Mouse (Mus musculus) kidney, embryonic 16.5 days (tissue): ENCODE measurements around the gene Kank4. TPM values are rescaled to one million over a fixed set of nuclear protein-coding genes. Genes with fewer than 3 reads are reported as not detected.
"Not testable (repeated sequence)": the region's sequence is repeated elsewhere in the genome, so short reads cannot be mapped to it uniquely, and the experiment has no call there.

Experiments used
- ATAC-seq: fragments of 200-750 bp; cut with Nextera tagmentation; 2 replicates; pipeline ENCODE4 v1.8.0; 2017; ENCODE audit warnings: moderate TSS enrichment; ENCODE audit not compliant: low FRiP score, low TSS enrichment
- H3K27ac ChIP-seq: fragments of 300-500 bp; sonication (generic); 2 replicates; pipeline ENCODE4 v1.5.1; 2014; ENCODE audit warnings: low read length
- H3K27me3 ChIP-seq: fragments of 300-500 bp; sonication (generic); 2 replicates; pipeline ENCODE4 v1.6.1; 2014; ENCODE audit warnings: low read length, control low read depth, mixed read lengths; ENCODE audit not compliant: insufficient read depth
- H3K36me3 ChIP-seq: fragments of 300-500 bp; sonication (generic); 2 replicates; pipeline ENCODE4 v1.6.1; 2014; ENCODE audit warnings: low read length, control low read depth, mixed read lengths; ENCODE audit not compliant: insufficient read depth
- H3K4me1 ChIP-seq: fragments of 300-500 bp; sonication (generic); 2 replicates; pipeline ENCODE4 v1.6.1; 2014; ENCODE audit warnings: low read length, control low read depth, mixed read lengths; ENCODE audit not compliant: insufficient read depth
- H3K4me2 ChIP-seq: fragments of 300-500 bp; sonication (generic); replicated peaks from 2 replicates; pipeline ENCODE4 v1.6.1; 2014; ENCODE audit warnings: low read depth, low read length
- H3K4me3 ChIP-seq: fragments of 300-500 bp; sonication (generic); 2 replicates; pipeline ENCODE4 v1.5.1; 2014; ENCODE audit warnings: mild to moderate bottlenecking, low read length
- H3K9ac ChIP-seq: fragments of 300-500 bp; sonication (generic); replicated peaks from 2 replicates; pipeline ENCODE4 v1.6.1; 2014; ENCODE audit warnings: low read length
- H3K9me3 ChIP-seq: fragments of 300-500 bp; sonication (generic); 2 replicates; pipeline ENCODE4 v1.6.1; 2016; ENCODE audit warnings: low read length, control low read depth
- WGBS: fragments of 180-500 bp; shearing (Covaris S2); extraction: QIAGEN DNeasy Blood & Tissue Kit; methylation state at CpG from one replicate; pipeline ENCODE4 v1.1.7; 2014; 5-methylcytosine and 5-hydroxymethylcytosine counted together
- polyA plus RNA-seq: library from polyadenylated mRNA; unstranded; fragments of >200 nt; fragmentation: Nextera tagmentation; extraction: Ambion mirVana; gene quantifications from 2 replicates; pipeline ENCODE4 v1.2.1, GENCODE M21; 2015

The Kank4 gene
- polyA plus RNA-seq, 1 experiment from 2014 or later = 2.6 TPM

DNA sequence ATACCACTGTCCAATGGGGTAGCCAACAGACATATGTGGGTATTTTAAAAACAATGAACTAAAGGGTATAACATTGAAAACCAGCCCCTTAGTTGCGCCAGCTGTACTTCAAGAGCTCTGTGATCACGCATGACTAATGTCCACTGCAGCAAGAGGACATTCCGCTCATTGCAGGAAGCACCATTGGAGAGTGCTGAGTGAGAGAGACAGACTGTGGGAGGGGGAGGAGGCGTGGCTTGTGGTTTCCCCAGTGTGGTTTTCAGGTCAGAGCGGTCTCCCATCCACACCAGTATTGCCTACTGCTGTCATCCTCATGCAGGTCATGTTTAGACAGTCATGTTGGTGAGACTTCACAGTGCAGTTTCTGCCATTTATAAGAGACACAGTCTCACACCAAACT is 19.2 kb upstream of the Kank4 start:
- Histone ChIP-seq H3K27ac (no peak overlapping the region), H3K4me3 (no peak overlapping the region), H3K27me3 (no peaks in the 10 kb centered on the region), H3K9ac (no peak overlapping the region), H3K36me3 (no peaks in the 10 kb centered on the region), H3K9me3 (no peaks in the 10 kb centered on the region), H3K4me1 (0 out of 2 replicates have a peak, but pooled peaks cover 9% of the 10 kb centered on the region), H3K4me2 (no peak overlapping the region)
- peak; percentile 62; the same call in 1 of the 2 replicates for ATAC-seq
- WGBS = 24% methylated on average over 5 of the region's 5 CpGs

DNA sequence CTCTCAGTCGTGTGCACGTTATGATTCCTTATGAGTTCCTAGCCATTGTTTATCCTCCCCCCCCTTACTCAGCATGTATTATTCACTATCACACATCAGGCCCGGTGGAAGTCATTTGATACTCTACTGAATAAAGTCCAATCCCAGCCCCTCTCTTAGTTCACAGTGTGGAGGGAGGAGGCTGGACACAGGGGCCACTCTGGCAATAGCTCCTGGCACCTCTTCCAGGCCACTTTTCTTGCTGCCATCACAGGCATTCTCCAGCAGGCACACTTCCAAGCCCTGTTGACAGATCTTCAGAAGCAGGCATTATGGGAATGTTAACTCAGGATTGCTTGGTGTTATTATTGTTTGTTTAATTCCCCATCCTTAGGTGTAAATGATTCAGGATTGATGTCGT is 17.4 kb upstream of the Kank4 start:
- Histone ChIP-seq H3K9me3 (no peaks in the 10 kb centered on the region), H3K4me1 (peaks cover 16% of the 10 kb centered on the region; the same call in 1 of the 2 replicates), H3K4me3 (no peak overlapping the region), H3K27me3 (no peaks in the 10 kb centered on the region), H3K4me2 (no peak overlapping the region), H3K36me3 (no peaks in the 10 kb centered on the region), H3K27ac (no peak overlapping the region), H3K9ac (no peak overlapping the region)
- 42% methylated on average over 4 of the region's 4 CpGs for WGBS
- ATAC-seq = no peak

DNA sequence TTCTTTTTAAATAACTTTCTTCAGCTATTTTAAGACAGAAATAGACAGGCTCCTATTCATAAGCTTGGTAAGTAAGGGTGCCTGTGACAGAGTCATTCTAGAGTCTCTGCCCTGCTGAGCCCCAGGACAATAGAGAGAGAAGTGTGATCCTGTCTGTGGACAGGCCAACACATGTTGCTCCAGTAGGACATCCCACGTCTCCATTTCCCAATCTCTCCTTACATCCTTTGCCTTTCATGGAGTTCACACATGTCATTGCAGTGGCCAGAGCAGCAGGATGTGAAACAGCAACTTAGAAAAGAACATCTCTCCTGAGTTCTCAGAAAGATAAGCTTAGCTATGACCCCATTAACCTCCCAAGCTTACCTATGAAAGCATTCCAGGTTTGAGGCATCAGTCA is 14.4 kb upstream of the Kank4 start:
- ATAC-seq = no peak
- H3K4me2 ChIP-seq = no peak overlapping the region
- WGBS = 68% methylated on average over 1 of the region's 1 CpGs

DNA sequence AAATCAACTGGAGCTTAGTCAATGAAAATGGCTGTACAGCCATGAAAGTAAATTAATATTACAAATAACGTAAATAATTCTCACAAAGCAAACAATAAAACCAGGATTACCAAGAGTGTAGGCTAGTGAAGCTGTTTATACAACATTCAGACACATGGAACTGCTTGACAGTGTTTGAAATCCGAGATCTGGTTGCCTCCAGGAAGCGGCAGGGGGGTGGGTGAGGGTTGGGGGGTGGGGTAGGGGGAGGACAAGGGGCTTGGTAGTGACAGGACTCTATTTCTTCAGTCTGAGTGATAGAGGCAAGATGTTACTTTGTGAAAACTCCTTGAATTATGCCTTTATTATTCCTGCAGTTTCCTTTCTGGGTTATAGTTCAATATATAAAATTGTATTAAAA is 9.4 kb upstream of the Kank4 start:
- no peak for ATAC-seq
- Histone ChIP-seq H3K36me3 (no peaks in the 10 kb centered on the region), H3K4me1 (peaks cover 13% of the 10 kb centered on the region), H3K4me2 (no peak overlapping the region), H3K9ac (no peak overlapping the region), H3K9me3 (no peaks in the 10 kb centered on the region), H3K27me3 (no peaks in the 10 kb centered on the region), H3K27ac (no peak overlapping the region), H3K4me3 (no peak overlapping the region)
- WGBS = 35% methylated on average over 3 of the region's 3 CpGs

More for the DNA sequence above, 14.4 kb upstream of the Kank4 start:
- no peaks in the 10 kb centered on the region for H3K36me3 ChIP-seq
- H3K4me3 ChIP-seq = no peak overlapping the region
- no peak overlapping the region for H3K9ac ChIP-seq
- peaks cover 16% of the 10 kb centered on the region; the same call in 1 of the 2 replicates for H3K4me1 ChIP-seq
- H3K9me3 ChIP-seq = no peaks in the 10 kb centered on the region
- 0 out of 2 replicates have a peak overlapping the region, but pooled peaks have one; percentile 28 for H3K27ac ChIP-seq
- H3K27me3 ChIP-seq = no peaks in the 10 kb centered on the region

DNA sequence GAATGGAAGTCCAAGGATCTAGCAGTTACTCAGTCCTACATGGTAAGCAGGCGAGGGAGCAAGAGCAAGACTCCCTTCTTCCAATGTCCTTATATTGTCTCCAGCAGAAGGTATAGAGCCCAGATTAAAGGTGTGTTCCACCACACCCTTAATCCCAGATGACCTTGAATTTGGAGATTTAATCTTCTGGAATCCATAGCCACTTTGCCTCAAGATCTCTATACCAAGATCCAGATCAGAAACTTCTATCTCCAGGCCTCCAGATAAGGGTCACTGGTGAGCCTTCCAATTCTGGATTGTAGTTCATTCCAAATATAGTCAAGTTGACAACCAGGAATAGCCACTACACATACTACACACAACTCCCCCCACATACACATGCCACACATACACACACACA is 6.4 kb upstream of the Kank4 start, which contains the start of gene I0C0044D17Rik:
Gene I0C0044D17Rik (minus strand): TSS at position 101 of the 400 bp plus-strand sequence.
- not testable (repeated sequence) for ATAC-seq, H3K36me3 ChIP-seq, H3K4me1 ChIP-seq, H3K4me2 ChIP-seq, H3K9ac ChIP-seq, H3K9me3 ChIP-seq, H3K27me3 ChIP-seq, H3K4me3 ChIP-seq, H3K27ac ChIP-seq
- WGBS = 87% methylated on average over 1 of the region's 1 CpGs

DNA sequence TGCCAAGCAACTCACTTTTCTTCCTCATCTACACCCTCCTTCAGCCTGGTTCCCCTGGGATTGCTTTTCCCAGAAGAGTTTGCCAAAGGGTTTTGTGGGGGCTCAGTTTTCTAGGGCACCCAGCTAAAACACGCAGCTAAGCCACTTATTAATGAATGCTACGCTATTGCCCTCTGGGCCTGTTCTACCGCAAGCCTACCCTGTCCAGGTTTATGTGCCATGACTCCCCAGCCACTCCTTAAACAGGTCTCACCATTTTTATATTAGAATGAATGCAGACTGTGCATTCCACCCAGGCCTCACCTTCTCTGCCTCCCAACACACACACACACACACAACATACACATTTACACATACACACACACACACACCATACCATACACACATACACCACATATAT is 5.7 kb upstream of the Kank4 start:
- ATAC-seq = peak; percentile 28; the same call in 1 of the 2 replicates
- Histone ChIP-seq H3K27ac (no peak overlapping the region), H3K4me2 (no peak overlapping the region), H3K27me3 (no peaks in the 10 kb centered on the region), H3K36me3 (no peaks in the 10 kb centered on the region), H3K4me1 (peaks cover 9% of the 10 kb centered on the region; the same call in 1 of the 2 replicates), H3K9ac (no peak overlapping the region), H3K9me3 (no peaks in the 10 kb centered on the region), H3K4me3 (no peak overlapping the region)
- WGBS = 58% methylated on average over 3 of the region's 3 CpGs

DNA sequence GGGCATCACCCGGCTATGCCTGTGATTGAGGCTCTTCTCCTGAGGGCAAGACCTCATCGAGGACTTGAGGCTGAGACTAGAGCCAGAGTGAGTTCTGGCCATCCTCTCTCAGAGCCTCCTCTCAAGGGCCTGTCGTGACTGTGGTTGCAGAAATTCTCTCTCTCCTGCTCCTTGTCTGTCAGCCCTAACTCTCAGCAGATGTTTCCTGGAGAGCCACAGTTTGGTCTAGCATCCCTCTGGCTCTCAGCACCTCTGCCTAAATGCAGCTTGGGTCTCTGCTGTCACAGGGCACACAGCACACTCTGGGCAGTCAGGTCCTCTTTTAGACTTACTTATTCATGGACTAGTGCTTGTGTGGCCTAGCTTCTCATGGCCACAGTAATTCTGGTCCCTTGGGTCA is 5.1 kb upstream of the Kank4 start:
- Histone ChIP-seq H3K4me1 (peaks cover 12% of the 10 kb centered on the region; the same call in 1 of the 2 replicates), H3K4me2 (no peak overlapping the region), H3K4me3 (no peak overlapping the region), H3K9me3 (no peaks in the 10 kb centered on the region), H3K27me3 (no peaks in the 10 kb centered on the region), H3K9ac (no peak overlapping the region), H3K27ac (no peak overlapping the region), H3K36me3 (no peaks in the 10 kb centered on the region)
- no peak for ATAC-seq
- WGBS = 69% methylated on average over 3 of the region's 3 CpGs

DNA sequence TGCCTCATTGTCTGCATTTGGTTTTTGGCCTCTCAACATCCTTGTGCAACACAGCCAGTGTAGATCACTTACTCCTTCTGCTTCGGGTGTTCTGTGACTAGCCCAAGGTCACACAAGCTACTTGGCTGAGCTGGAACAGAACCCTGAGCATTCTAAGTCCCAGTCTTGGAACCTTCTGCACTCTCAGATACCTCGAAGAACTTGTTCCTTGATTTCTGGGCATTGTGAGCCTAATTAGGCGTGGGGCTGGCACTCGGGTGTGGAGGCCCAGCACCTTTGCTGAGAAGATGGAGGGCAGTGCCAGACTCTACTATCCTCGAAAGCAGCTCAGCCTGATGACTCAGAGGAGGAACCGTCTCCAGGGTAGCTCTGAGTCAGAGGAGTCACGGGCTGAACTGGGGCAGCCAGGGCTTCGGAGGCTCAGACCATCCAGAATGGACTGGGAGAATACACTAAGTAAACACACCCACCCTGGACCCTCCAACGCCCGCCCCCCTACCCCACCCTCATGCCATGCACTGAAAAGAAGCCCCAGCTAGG is 1.9 kb upstream of the Kank4 start:
- no peak for ATAC-seq
- Histone ChIP-seq H3K4me1 (peaks cover 12% of the 10 kb centered on the region; the same call in 1 of the 2 replicates), H3K4me3 (no peak overlapping the region), H3K4me2 (no peak overlapping the region), H3K27me3 (no peaks in the 10 kb centered on the region), H3K36me3 (no peaks in the 10 kb centered on the region), H3K9ac (no peak overlapping the region), H3K9me3 (no peaks in the 10 kb centered on the region), H3K27ac (no peak overlapping the region)
- 78% methylated on average over 10 of the region's 10 CpGs for WGBS

DNA sequence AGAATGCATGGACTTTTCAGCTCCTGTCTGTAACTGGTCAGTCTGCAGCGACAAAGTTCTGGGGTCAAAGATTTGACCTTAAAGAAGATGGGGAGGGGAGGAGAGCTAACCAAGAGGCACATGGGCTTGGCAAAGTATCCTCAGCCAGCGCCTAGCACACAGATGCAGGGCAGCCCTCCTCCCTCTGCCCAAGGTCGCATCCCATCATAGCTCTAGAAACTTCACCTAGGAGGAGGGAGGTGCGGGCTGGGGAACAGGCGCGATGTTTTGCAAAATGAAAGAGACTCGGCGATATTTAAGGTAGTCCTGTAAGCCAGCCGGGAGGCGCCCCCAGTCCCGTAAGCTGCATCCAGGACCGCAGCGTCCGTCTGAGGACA is 542 bp downstream of the Kank4 start:
- Histone ChIP-seq H3K4me3 (peak overlapping the region; percentile 80), H3K4me1 (peaks cover 7% of the 10 kb centered on the region; the same call in 1 of the 2 replicates), H3K36me3 (no peaks in the 10 kb centered on the region), H3K9me3 (no peaks in the 10 kb centered on the region), H3K9ac (peak overlapping the region; percentile 82), H3K4me2 (peak overlapping the region; percentile 96), H3K27ac (no peak overlapping the region), H3K27me3 (no peaks in the 10 kb centered on the region)
- WGBS = under 1% methylated on average over 14 of the region's 14 CpGs
- ATAC-seq = peak; percentile 7; the same call in 1 of the 2 replicates

DNA sequence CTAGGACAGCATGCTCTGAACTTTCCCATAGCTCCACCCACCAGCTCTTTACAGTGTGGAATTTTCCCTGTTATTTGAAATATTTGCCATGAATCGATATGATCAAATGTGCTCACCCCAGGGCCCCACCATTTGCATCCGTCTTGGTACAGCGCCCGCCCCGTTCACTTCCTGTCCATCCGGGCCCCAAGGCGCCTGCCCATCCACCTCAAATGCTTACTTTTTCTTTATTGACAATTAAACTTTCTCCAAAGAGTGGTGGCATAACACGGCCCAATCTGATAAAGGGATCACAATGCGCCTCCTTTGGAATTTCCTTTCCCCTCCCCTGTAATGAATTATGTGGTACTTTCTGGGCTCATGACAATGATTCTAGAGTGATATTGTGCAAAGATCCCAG is 11.0 kb downstream of the Kank4 start:
- 58% methylated on average over 9 of the region's 9 CpGs for WGBS
- H3K9ac ChIP-seq = no peak overlapping the region
- H3K9me3 ChIP-seq = no peaks in the 10 kb centered on the region
- no peaks in the 10 kb centered on the region for H3K27me3 ChIP-seq
- H3K4me1 ChIP-seq = peaks cover 30% of the 10 kb centered on the region
- H3K36me3 ChIP-seq = no peaks in the 10 kb centered on the region
- peak overlapping the region; percentile 34; the same call in 1 of the 2 replicates for H3K27ac ChIP-seq
- no peak overlapping the region for H3K4me2 ChIP-seq
- 0 out of 2 replicates have a peak, but pooled peaks have one; percentile 49 for ATAC-seq
- no peak overlapping the region for H3K4me3 ChIP-seq
